Mouse (Mus musculus) adrenal gland, adult (tissue): ENCODE measurements around the gene Gm30737.
"Not testable (repeated sequence)": the region's sequence is repeated elsewhere in the genome, so short reads cannot be mapped to it uniquely, and the experiment has no call there.

Experiments used
- DNase-seq, 2 experiments: peaks; one replicate each; pipeline ENCODE4 v3.0.0; 2022 to 2023; ENCODE audit warnings: low spot score in 1 of 2; ENCODE audit not compliant: inconsistent age in 2 of 2

Gm30737 gene

GRCm38 (mm10) chrY:14400410-14400809 is at the start of gene Gm30737:
Gene Gm30737, plus strand, starts transcription at chrY:14400710.
- not testable (repeated sequence) for DNase-seq
